Mouse (Mus musculus) cerebellum, adult 2 months (tissue): ENCODE results near the gene Dnah17.

Experiments used
- CTCF ChIP-seq: fragments of 200-500 bp; IDR thresholded peaks from 2 replicates; pipeline ENCODE4 v1.5.1; 2011; ENCODE audit warnings: low read depth, mild to moderate bottlenecking, control low read depth, low read length, moderate library complexity, borderline replicate concordance; ENCODE audit not compliant: insufficient read depth
- POLR2A ChIP-seq: fragments of 200-500 bp; IDR thresholded peaks from 2 replicates; pipeline ENCODE4 v1.6.1; 2011; ENCODE audit warnings: low read length, control low read depth, borderline replicate concordance; ENCODE audit not compliant: insufficient read depth

DNA sequence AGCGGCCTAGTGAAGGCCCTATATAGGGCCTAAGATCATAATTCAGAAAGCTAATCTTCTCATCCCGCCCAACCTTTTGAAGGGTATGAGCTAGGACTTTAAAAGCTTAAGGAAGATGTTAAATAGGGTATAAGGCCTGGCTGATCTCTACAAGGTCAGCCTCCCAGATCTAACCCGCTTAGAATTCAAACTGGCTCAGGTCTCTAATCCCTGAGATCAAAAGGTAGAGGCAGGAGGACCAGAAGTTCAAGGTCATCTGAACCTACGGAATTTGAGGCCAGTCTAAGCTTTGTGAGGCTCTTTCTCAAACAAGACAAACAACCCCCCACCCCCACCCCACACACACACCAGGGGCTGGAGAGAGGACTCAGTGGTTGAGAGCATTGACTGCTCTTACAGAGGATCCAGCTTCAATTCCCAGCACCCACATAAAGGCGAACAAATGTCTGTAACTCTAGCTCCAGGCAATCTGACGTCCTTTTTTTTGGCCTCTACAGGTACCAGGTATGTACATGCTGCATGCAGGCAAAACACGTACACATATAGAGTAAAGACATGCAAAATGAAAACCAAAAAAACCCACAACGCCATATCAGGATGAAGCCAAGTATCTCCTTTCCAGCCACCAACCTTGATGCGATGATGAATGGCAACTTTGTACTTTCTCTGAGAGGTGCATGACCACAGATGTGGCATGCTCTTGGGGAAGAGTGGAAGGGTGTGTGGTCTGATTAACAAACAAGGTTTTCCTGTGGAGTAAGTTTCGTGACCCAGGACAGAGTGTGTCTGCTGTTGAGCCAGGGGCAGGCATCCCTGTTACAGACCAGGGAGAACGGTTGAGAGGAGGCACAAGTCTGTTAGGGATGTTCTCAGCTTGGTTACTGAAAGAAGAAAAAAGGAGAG lies 157.5 kb downstream of the Dnah17 start:
- TF ChIP-seq CTCF (no peak), POLR2A (no peak)
